In the genomic region with DNA sequence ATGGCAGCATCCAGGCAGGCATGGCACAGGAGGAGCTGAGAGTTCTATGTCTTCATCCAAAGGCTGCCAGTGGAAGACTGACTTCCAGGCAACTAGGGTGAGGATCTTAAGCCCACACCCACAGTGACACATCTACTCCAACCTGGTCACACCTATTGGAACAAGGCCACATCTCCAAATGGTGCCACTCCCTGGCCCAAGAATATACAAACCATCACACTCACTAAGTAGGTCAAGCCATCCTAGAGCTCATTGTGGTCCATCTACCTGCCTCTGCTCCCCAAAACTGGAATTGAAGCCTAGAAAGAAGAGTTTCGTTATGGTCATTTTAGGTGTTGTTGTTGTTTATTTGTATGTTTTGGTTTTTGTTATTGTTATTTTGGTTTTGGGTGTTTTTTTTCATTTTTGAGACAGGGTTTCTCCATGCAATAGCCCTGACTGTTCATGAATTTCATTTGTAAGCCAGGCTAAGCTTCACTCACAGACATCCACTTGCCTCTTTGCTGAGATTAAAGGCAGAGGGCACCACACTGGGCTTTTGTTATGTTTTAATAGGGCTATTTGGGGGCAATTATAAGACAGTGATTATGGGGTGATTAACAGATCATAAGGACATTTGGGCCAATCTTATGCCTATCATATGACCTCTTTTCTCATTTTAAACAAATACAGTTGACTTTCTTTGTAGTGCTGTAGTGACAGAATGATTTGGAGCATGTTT, we compare ENCODE assay signal across 28 mouse cellular contexts. TPM values are rescaled to one million over a fixed set of nuclear protein-coding genes. Genes with fewer than 3 reads are reported as not detected.
DNase-seq lines count a peak whose midpoint lies in the region; ATAC-seq and TF ChIP-seq lines count a peak whose summit lies in the region.
"Had no signal": no experiment of that assay in that cellular context is flagged by ENCODE, and none has a peak within 500 bp of the region (broad histone marks: within the 10 kb centered on the region; RNA-seq: fewer than 3 reads in every experiment).

No protein-coding gene starts in this region.

- no peaks in the 10 kb centered on the region for H3K36me3 ChIP-seq in liver, embryonic 15.5 days (replicated peaks)
- no peaks in the 10 kb centered on the region for H3K36me3 ChIP-seq in liver, embryonic 11.5 days (ENCODE audit: control insufficient read depth, insufficient read depth, low read length)
- H3K36me3 ChIP-seq in ES-E14 (ENCODE audit: control insufficient read depth, insufficient read depth, low read length, poor library complexity, severe bottlenecking): no peaks in the 10 kb centered on the region
- H3K36me3 ChIP-seq: heart, embryonic 10.5 days; hindbrain, embryonic 10.5 days; limb, embryonic 15.5 days had no signal

- H3K9ac ChIP-seq in liver, embryonic 15.5 days: no peak overlapping the region
- no peak overlapping the region for H3K9ac ChIP-seq in liver, embryonic 11.5 days (ENCODE audit: low read depth, low read length)
- no peak overlapping the region for H3K9ac ChIP-seq in ES-E14 (ENCODE audit: insufficient read depth, low read depth, low read length, poor library complexity, severe bottlenecking)
- H3K9ac ChIP-seq: limb, embryonic 15.5 days had no signal

- no peak overlapping the region for H3K4me3 ChIP-seq in liver, embryonic 15.5 days (replicated peaks)
- H3K4me3 ChIP-seq in liver, embryonic 11.5 days (ENCODE audit: low read depth, low read length): no peak overlapping the region
- no peak overlapping the region for H3K4me3 ChIP-seq in ES-E14 (ENCODE audit: insufficient read depth in 1 of 2, low read depth in 1 of 2, low read length in 2 of 2, poor library complexity in 1 of 2, severe bottlenecking in 1 of 2)
- H3K4me3 ChIP-seq: heart, embryonic 10.5 days; limb, embryonic 15.5 days had no signal

- H3K9me3 ChIP-seq in liver, embryonic 15.5 days (replicated peaks): no peaks in the 10 kb centered on the region
- no peaks in the 10 kb centered on the region for H3K9me3 ChIP-seq in liver, embryonic 11.5 days (ENCODE audit: control insufficient read depth, low read length)
- no peaks in the 10 kb centered on the region for H3K9me3 ChIP-seq in ES-E14 (ENCODE audit: control insufficient read depth, insufficient read depth, low read depth, low read length)
- H3K9me3 ChIP-seq: heart, embryonic 10.5 days; hindbrain, embryonic 10.5 days; limb, embryonic 15.5 days had no signal

- intact Hi-C loops in gastrocnemius, postnatal 36 days (cut with DNase I): loop anchor here (5.0 kb wide), 1 partner anchor 37 kb away; no protein-coding TSS in a partner anchor

- DNase-seq in gastrocnemius, postnatal 25 days: peak; percentile 3
- DNase-seq in gastrocnemius, postnatal 36 days: no peak
- no peak for DNase-seq in liver, embryonic 11.5 days (ENCODE audit: low spot score)
- DNase-seq in 3T3-L1 (ENCODE audit: low read depth, low spot score) (peak; percentile 33), ES-E14 (ENCODE audit: low read depth, low spot score) (no peak)
- DNase-seq in thymus, postnatal 36 days: no peak
- no peak for DNase-seq in Muller cell, postnatal 12 days (ENCODE audit: inconsistent ontology term)
- DNase-seq: adrenal gland, adult 2 months; kidney, adult 2 months; kidney, postnatal 14 days; left cerebral cortex, postnatal 4 days; lung, adult 18-20 months; right cerebral cortex, postnatal 14 days had no signal

- H3K4me2 ChIP-seq in liver, embryonic 15.5 days: peak overlapping the region; percentile 94; the same call in 1 of the 2 replicates
- H3K4me2 ChIP-seq in liver, embryonic 11.5 days: no peak overlapping the region

- no peak for ATAC-seq in liver, embryonic 15.5 days (ENCODE audit: insufficient read depth)
- ATAC-seq in liver, embryonic 11.5 days (replicated peaks; ENCODE audit: low FRiP score): no peak
- ATAC-seq: midbrain, embryonic 16.5 days; Patski had no signal

- H3K27me3 ChIP-seq in liver, embryonic 15.5 days: no peaks in the 10 kb centered on the region
- H3K27me3 ChIP-seq in liver, embryonic 11.5 days (replicated peaks; ENCODE audit: control insufficient read depth, insufficient read depth, low read length): no peaks in the 10 kb centered on the region
- H3K27me3 ChIP-seq: limb, embryonic 15.5 days; Patski had no signal

- in situ Hi-C loops in ES-E14 (cut with MboI; ENCODE audit: low sequenced_read_pairs in 2 of 2, unreplicated experiment in 2 of 2): no loop called here

- peaks cover 39% of the 10 kb centered on the region for H3K4me1 ChIP-seq in liver, embryonic 15.5 days (replicated peaks)
- peaks cover 3% of the 10 kb centered on the region; the same call in 1 of the 2 replicates for H3K4me1 ChIP-seq in liver, embryonic 11.5 days (replicated peaks; ENCODE audit: control insufficient read depth, insufficient read depth, low read length)
- peaks cover 2 to 3% of the 10 kb centered on the region in 2 experiments; a peak in 3 of 4 replicates for H3K4me1 ChIP-seq in ES-E14 (ENCODE audit: control insufficient read depth in 2 of 2, insufficient read depth in 2 of 2, low read length in 2 of 2, poor library complexity in 1 of 2)
- H3K4me1 ChIP-seq: heart, embryonic 10.5 days had no signal

- no peak overlapping the region for H3K27ac ChIP-seq in liver, embryonic 15.5 days (replicated peaks)
- no peak overlapping the region for H3K27ac ChIP-seq in liver, embryonic 11.5 days (ENCODE audit: low read depth, low read length)
- no peak overlapping the region for H3K27ac ChIP-seq in ES-E14 (ENCODE audit: insufficient read depth, low read depth, low read length, poor library complexity, severe bottlenecking)
- H3K27ac ChIP-seq: heart, embryonic 10.5 days; hindbrain, embryonic 10.5 days; limb, embryonic 15.5 days; stomach, postnatal 0 days had no signal

- 89% methylated on average over 1 of the region's 1 CpGs for WGBS in liver, embryonic 15.5 days (ENCODE audit: insufficient replicate concordance)
- WGBS in liver, embryonic 11.5 days: 95% methylated on average over 1 of the region's 1 CpGs

TF ChIP-seq in ES-E14, 5 proteins besides CTCF, POLR2A, EP300 and RAD21:
- TF ChIP-seq ZNF384 (IDR thresholded peaks at IDR 0.05; ENCODE audit: low read depth, low read length) (peak; percentile 85), HCFC1 (IDR thresholded peaks at IDR 0.05; ENCODE audit: borderline replicate concordance, insufficient read depth, low read length) (no peak)

RNA-seq across cellular contexts. Expression of a gene that starts 29.3 kb away (rescaled TPM):
- 100 to 1,000 TPM; 474 to 621 TPM for total RNA-seq in gastrocnemius, postnatal 25 days (2021)
- 100 to 1,000 TPM; 612 to 621 TPM for total RNA-seq in gastrocnemius, postnatal 36 days (2021)
- 7.1 and 8.5 TPM in 2 replicates for polyA plus RNA-seq in liver, embryonic 15.5 days (2015; fragmentation: Nextera tagmentation; extraction: Ambion mirVana)
- 0.19 and 0.32 TPM in 2 replicates for polyA plus RNA-seq in liver, embryonic 11.5 days (2014; fragmentation: Nextera tagmentation; extraction: Ambion mirVana)
- 1.0 and 1.2 TPM in 2 replicates for total RNA-seq in ES-E14 (2012; rRNA removed)
- total RNA-seq: neutrophil, adult 5-6 weeks had no signal
- polyA plus RNA-seq: Patski had no signal

RNA-seq across cellular contexts. Expression of a gene that starts 43.5 kb away (rescaled TPM):
- total RNA-seq in gastrocnemius, postnatal 25 days (2021): not detected
- total RNA-seq in gastrocnemius, postnatal 36 days (2021): not detected
- not detected in 2 replicates for polyA plus RNA-seq in liver, embryonic 15.5 days (2015; fragmentation: Nextera tagmentation; extraction: Ambion mirVana)
- not detected in 2 replicates for polyA plus RNA-seq in liver, embryonic 11.5 days (2014; fragmentation: Nextera tagmentation; extraction: Ambion mirVana)
- total RNA-seq in ES-E14 (2012; rRNA removed): not detected in 2 replicates
- total RNA-seq: adrenal gland, adult 2 months; gastrocnemius, postnatal 4 days; layer of hippocampus, adult 18-20 months; layer of hippocampus, postnatal 14 days; left cerebral cortex, adult 8-10 months; left cerebral cortex, postnatal 4 days; neutrophil, adult 5-6 weeks had no signal
- polyA plus RNA-seq: adrenal gland, adult 2 months; cortical plate, adult 2 months; embryonic facial prominence, embryonic 11.5 days; forebrain, embryonic 11.5 days; heart, embryonic 10.5 days; hindbrain, embryonic 10.5 days; midbrain, embryonic 16.5 days; Patski had no signal

Comparison
In these comparisons a context has a peak if more than half of its experiments do, and no peak if none do; other contexts are left out.
1. DNase-seq: peak in gastrocnemius, postnatal 25 days (single experiment) and 3T3-L1 (single experiment); none in gastrocnemius, postnatal 36 days (0 of 2), liver, embryonic 11.5 days (single experiment), ES-E14 (single experiment), thymus, postnatal 36 days (0 of 2) and Muller cell, postnatal 12 days (single experiment).
2. RNA of a gene that starts 29.3 kb away (total RNA-seq): 474 to 621 TPM in gastrocnemius, postnatal 25 days and 612 to 621 TPM in gastrocnemius, postnatal 36 days; 1.0 to 1.2 TPM in ES-E14; every median in the first group is over 100 times any median in the second.